ENCODE assay signal across 14 mouse cellular contexts in genomic region chr9:102345474-102345873, GRCm38 (mm10).
"Had no signal": no experiment of that assay in that cellular context is flagged by ENCODE, and none has a peak within 500 bp of the region (broad histone marks: within the 10 kb centered on the region; RNA-seq: fewer than 3 reads in every experiment).

No protein-coding gene starts in this region.

- H3K4me3 ChIP-seq: kidney, embryonic 15.5 days; liver, embryonic 12.5 days; lung, embryonic 15.5 days; myocyte; neural tube, embryonic 15.5 days had no signal

- H3K27ac ChIP-seq: kidney, embryonic 15.5 days; liver, embryonic 12.5 days; lung, embryonic 15.5 days; neural tube, embryonic 15.5 days had no signal

- ATAC-seq: liver, embryonic 12.5 days had no signal

- DNase-seq: kidney, adult 2 months; kidney, postnatal 14 days; left cerebral cortex, postnatal 4 days; lung, postnatal 14 days; right cerebral cortex, adult 18-20 months; right cerebral cortex, postnatal 4 days; spleen, adult 18-20 months; thymus, adult 18-20 months; thymus, postnatal 14 days had no signal

- H3K9ac ChIP-seq: kidney, embryonic 15.5 days; liver, embryonic 12.5 days; lung, embryonic 15.5 days; neural tube, embryonic 15.5 days had no signal

- H3K9me3 ChIP-seq: kidney, embryonic 15.5 days; liver, embryonic 12.5 days; lung, embryonic 15.5 days; neural tube, embryonic 15.5 days had no signal

- H3K36me3 ChIP-seq: kidney, embryonic 15.5 days; liver, embryonic 12.5 days; lung, embryonic 15.5 days; neural tube, embryonic 15.5 days had no signal

- H3K4me1 ChIP-seq: kidney, embryonic 15.5 days; liver, embryonic 12.5 days; lung, embryonic 15.5 days had no signal
